Mouse (Mus musculus): Measurements from ENCODE around the gene Cnn2. TPM values are rescaled to one million over a fixed set of nuclear protein-coding genes. Genes with fewer than 3 reads are reported as not detected.

Gene Cnn2
- polyA plus RNA-seq, 2 experiments from 2014 or later = 904 to 969 TPM

GRCm38 (mm10) chr10:79970415-79971182 is 17.8 kb upstream of the Cnn2 start, which contains the start of gene Grin3b:
Gene Grin3b, plus strand, starts transcription at chr10:79970715.
- no peak for ATAC-seq

- no peak for ATAC-seq
Measured at GRCm38 (mm10) chr10:79971183-79971497, 17.2 kb upstream of the Cnn2 start.

- no peak for ATAC-seq
Measured at GRCm38 (mm10) chr10:79972831-79973230, 15.6 kb upstream of the Cnn2 start.

- no peak for ATAC-seq
Measured at GRCm38 (mm10) chr10:79974087-79974486, 14.3 kb upstream of the Cnn2 start.

- no peak for ATAC-seq
Measured at GRCm38 (mm10) chr10:79974668-79975067, 13.7 kb upstream of the Cnn2 start.

- no peak for ATAC-seq
Measured at GRCm38 (mm10) chr10:79976071-79976721, 12.2 kb upstream of the Cnn2 start.

- no peak for ATAC-seq
Measured at GRCm38 (mm10) chr10:79976722-79977107, 11.7 kb upstream of the Cnn2 start.

- no peak for ATAC-seq
Measured at GRCm38 (mm10) chr10:79977324-79977723, 11.1 kb upstream of the Cnn2 start.

- ATAC-seq = no peak
Measured at GRCm38 (mm10) chr10:79978061-79978460, 10.3 kb upstream of the Cnn2 start.

GRCm38 (mm10) chr10:79979401-79980155 is 8.8 kb upstream of the Cnn2 start:
- no peak for ATAC-seq

- ATAC-seq = no peak
Measured at GRCm38 (mm10) chr10:79983205-79983604, 5.2 kb upstream of the Cnn2 start.

GRCm38 (mm10) chr10:79983670-79984069 is 4.7 kb upstream of the Cnn2 start:
- ATAC-seq = no peak

GRCm38 (mm10) chr10:79984195-79984816 is 4.1 kb upstream of the Cnn2 start, which contains the start of gene Tmem259:
Gene Tmem259, minus strand, starts transcription at chr10:79984330.
- peak; percentile 67 for ATAC-seq

- ATAC-seq = peak; percentile 78
Measured at GRCm38 (mm10) chr10:79984871-79985270, 3.5 kb upstream of the Cnn2 start.

- ATAC-seq = peak; percentile 18
Measured at GRCm38 (mm10) chr10:79985334-79986231, 2.8 kb upstream of the Cnn2 start.

- no peak for ATAC-seq
Measured at GRCm38 (mm10) chr10:79986232-79986878, 2.0 kb upstream of the Cnn2 start.

GRCm38 (mm10) chr10:79986963-79987362 is 1.4 kb upstream of the Cnn2 start:
- ATAC-seq = peak; percentile 18

GRCm38 (mm10) chr10:79987771-79988505 is 446 bp upstream of the Cnn2 start:
- ATAC-seq = no peak

GRCm38 (mm10) chr10:79989272-79989786 is 945 bp downstream of the Cnn2 start:
- no peak for ATAC-seq

- no peak for ATAC-seq
Measured at GRCm38 (mm10) chr10:79989870-79990269, 1.5 kb downstream of the Cnn2 start.

Measured in CD4-positive, CD25-positive, alpha-beta regulatory T cell, adult 4 months (primary cell).